Mouse (Mus musculus) frontal cortex, postnatal 10 days (tissue): Measurements from ENCODE around the gene March10.

Experiments
- DNase-seq, 2 experiments: peaks; one replicate each; pipeline ENCODE4 v3.0.0; 2022; ENCODE audit warnings: low spot score in 2 of 2, mixed read lengths in 1 of 2

The March10 gene

DNA sequence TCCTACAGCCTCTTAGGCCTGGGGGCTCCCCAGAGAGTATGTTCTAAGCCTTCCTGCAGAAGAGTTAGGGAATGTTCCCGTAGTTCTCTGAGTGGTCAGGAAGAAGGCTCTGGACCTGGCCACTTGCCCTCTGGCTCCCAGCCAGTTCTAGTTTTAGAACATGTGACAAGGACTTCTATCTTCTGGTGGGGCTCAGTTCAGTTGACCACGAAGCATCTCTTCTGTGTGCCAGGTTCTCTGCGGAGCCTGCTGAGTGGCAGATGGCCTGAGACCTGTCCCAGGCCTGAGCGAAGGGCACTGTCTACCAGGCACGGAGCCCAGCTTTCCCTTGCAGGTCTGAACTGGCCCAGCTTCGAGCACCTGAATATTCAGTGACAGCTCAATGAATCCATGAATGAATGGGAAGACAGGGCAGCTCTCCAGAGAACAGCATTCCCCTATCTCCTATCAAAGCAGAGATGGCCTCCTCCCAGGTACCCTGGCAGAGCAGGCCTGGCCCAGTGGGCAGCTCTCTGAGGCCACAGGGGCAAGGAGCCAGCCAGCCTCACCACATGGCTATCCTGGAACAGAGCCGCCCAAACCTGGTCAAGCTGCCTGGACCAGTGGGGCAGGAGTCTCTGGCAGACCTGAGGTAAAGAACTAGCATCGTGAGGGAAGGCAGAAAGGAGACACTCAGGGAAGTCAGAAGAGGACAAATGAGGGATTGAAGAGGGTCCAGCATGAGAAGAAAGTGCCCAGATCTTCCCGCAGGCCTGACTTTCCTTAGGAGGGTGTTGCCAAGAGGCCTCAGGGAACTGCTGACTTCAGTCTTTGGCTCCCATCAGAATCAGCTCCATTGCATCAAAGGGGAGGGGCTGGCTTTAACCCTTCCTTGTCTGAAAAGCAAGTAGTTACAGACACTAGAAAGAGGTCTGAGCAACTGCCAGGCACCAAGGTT, 103.3 kb downstream of the March10 start:
- no peak for DNase-seq

DNA sequence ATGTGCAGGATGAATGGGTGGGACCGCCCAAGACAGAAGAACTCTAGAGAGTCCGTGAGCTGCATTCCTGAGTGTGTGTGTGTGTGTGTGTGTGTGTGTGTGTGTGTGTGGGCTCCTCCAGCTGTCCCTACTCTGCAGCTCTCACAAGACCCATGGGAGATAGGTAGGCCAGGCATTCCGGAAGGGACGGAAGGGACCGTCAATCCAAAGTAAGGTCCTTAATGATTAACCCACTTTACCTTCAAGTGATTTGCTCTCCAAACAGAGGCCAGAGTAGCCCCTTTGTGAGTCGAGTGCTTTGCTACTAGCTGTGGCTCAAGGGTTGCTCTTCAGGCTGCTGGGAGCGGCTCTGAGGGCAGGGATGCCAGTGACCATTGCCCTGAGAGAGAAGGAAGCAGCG, 104.4 kb downstream of the March10 start:
- no peak for DNase-seq

DNA sequence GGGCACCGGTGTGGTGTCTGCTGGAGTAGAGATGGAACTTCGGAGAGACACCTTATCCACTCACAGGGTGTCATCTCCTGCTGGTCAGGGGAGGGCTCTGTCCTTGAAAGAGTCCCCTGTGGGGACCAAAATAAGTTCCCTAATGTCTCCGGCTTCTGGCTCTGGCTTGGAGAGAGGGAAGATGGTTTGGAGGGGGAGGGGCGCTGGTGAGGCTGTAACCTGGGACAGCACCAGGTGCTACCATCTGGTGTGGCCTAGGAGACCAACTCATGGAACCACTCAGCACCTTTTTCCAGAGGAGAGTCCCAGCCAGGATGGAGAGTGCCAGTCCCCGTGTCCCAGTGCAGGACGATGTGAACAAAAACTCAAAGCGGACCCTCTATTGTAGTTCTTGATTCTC, 105.9 kb downstream of the March10 start:
- no peak for DNase-seq

DNA sequence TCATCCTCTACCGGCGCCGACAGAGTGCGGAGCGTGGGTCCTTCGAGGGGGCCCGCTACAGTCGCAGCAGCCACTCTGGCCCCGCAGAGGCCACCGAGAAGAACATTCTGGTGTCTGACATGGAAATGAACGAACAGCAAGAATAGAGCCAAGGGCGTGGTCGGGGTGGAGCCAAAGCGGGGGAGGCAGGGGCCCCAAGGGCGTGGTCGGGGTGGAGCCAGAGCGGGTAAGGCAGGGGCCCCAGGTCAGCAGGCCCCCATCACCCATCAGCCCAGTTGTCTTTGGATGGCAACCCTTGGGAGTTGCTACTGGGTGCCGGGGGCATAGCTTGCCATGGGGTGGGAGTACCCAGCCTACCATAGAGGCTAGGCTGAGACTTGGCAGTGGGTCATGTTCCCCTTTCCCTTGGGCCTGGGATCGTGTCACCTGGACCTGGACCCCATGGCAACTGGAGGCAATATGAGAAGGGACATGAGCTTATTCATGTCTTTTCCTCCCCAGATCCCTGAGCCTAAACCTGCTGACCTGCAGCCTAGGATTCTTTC, 106.7 kb downstream of the March10 start:
- DNase-seq, result no peak

DNA sequence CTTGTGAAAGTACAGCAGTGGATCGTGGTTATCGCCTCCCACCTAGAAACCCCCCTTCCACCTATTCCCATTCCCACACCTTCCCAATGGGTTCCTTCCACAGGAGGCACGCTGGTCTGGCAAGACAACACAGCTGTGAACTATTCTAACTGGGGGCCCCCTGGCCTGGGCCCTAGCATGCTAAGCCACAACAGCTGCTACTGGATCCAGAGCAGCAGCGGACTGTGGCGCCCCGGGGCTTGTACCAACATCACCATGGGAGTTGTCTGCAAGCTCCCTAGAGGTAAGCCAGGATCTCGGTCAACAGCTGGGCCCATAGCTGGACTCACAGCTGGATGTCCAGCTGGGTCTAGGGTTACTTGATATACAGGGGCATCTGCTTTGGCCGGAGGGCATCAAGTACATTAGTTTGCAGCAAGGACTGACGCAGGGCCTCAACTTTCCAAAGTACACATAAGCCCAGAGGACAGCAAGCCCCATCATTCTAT, 108.0 kb downstream of the March10 start:
- DNase-seq, result no peak

DNA sequence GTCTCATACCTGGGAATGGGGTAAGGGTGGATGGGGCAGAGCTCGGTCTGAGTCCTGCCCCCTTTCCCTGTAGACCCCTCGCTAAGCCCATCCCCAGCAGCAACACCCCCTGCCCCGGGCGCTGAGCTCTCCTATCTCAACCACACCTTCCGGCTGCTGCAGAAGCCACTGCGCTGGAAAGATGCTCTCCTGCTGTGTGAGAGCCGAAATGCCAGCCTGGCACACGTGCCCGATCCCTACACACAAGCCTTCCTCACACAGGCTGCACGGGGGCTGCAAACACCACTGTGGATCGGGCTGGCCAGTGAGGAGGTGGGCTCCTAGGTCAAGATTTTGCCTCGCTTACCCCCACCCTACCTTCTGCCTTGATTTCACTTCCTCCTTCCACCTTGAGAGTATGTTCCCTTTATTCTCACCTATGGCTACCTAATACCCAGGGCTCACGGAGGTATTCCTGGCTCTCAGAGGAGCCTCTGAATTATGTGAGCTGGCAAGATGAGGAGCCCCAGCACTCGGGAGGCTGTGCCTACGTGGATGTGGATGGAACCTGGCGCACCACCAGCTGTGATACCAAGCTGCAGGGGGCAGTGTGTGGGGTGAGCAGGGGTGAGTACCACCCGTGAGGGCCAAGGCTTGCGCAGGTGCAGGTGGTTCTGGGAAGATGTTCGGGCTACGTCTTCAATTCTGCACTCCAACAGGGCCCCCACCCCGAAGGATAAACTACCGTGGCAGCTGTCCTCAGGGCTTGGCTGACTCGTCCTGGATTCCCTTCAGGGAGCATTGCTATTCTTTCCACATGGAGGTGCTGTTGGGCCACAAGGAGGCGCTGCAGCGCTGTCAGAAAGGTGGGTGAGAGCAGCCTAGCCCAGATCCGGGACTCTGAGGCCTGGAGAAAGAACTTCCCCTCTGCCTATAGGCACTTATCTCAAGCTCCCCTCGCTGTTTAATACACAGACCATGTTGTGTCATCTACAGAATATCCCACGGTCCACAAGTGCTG, 109.1 kb downstream of the March10 start:
- DNase-seq, result peak; percentile 74 to 87

DNA sequence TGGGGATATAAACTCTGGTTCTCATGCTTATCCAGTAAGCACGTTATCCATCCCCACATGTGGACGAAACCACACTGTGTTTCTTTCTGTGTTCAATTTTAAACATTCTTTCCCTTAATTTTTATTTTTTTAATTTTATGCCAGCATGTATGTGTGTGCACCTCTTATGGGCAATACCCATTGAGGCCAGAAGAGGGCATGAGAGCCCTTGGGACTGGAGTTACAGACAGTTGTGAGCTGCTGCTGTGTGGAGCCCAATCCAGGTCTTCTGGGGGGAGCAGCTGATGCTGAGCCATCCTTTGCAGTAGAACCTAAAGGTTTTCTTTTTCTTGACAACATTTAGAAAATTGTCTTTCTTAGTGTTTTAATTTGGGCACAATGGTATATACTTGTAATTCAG, 111.3 kb downstream of the March10 start:
- no peak for DNase-seq

DNA sequence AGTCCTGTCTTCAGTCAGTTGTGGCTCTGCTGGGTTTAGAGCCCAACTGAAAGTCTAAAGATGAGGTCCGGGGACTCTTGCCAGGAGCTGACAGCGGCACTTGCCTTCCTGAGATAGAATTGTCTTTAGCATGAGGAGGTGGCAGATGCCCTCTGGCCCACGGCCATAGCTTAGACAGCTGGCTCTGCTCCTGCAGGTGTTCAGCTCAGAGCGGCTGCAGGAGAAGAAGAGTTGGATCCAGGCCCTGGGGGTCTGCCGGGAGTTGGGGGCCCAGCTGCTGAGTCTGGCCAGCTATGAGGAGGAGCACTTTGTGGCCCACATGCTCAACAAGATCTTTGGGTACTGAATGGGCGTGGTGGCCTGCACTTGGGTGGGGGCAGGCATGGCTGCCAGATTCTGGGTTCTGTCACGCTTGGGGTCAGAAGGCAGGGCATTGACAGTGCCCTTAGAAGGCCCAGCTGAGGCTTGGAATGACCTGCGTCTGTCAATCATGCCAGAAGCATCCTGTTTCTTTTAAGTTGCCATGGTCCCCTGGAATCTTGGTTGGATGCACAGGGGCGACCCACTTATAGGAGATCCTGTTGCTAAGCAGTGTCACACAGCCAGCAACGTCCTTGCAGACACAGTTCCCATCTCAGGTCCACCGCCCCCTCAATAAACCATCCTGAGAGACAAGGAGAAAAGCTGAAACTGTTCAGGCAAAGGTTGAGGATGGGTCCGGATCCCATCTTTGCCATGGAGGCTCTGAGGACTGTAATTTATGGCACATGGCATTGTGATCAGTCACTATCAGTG, 117.7 kb downstream of the March10 start:
- no peak for DNase-seq

DNA sequence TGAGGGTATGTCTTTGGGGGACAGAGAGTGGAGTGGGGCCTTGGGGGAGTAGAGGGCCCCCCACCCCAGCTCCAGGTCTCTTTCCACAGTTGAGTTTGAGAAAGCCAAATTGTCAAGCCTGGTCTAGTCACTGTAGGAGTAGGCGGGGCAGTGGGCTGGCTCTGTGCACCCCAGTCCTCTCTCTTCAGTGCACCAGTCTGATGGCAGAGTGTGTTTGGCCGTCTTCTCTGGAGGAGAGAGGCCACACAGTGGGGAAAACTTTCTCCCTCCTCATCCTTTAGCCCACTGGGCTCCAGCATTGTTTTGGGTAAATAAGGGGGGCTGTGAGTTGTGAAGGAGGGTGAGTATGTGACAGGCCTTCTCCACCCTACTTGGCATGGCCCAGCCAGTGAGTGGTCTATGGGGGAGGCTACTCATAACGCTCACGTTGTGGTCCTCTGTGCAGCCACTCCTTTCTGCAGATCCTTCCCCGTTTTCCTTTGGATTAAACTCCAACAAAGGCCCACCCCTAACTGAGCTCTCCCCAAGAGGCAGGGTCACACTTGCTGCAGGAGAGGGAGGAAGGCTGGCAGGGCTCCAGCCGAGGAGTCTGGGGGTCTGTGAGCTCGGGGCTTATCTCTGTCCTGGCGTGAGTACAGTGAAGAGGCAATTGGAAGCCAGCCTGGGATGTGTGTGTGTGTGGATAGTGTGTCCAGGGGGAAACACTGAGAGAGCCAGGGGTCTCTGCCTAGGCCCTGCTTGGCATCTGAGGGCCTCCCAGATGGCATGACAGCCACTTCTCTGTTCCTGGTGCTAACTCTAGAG, 122.5 kb downstream of the March10 start:
- DNase-seq, result no peak

DNA sequence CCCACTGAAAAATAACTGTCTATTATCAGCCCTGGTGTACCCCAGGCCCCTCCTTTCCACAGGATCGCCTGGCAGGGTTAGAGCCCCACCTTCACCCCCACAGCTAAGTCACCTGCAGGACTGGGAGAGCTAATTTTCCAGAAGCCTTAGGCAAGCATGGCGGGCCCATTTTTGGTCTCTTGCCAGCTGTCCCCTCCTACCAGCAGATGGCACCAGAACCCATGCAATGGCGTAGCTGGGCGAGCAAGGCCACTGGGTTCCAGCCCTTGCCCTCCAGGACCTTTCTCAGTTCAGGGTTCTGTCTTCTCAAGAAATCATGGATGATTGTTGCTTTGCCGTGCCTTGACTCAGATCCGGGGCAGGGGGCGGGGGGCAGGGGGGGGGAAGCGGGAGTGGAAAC, 124.1 kb downstream of the March10 start:
- DNase-seq, result peak in 1 of 2 experiments; percentile 60

DNA sequence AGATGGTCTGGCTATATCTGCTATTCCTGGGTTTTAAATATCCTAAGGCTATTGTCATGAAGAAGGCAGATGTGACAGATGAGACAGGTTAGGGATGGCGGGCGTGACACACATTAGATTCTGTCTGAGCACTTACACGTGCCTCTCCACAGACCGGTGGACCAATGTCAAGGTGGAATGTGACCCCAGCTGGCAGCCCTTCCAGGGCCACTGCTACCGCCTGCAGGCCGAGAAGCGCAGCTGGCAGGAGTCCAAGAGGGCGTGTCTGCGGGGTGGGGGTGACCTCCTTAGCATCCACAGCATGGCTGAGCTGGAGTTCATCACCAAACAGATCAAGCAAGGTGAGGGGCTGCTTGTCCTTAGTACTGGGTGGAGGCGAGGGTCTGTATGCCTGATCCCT, 124.8 kb downstream of the March10 start:
- no peak for DNase-seq

DNA sequence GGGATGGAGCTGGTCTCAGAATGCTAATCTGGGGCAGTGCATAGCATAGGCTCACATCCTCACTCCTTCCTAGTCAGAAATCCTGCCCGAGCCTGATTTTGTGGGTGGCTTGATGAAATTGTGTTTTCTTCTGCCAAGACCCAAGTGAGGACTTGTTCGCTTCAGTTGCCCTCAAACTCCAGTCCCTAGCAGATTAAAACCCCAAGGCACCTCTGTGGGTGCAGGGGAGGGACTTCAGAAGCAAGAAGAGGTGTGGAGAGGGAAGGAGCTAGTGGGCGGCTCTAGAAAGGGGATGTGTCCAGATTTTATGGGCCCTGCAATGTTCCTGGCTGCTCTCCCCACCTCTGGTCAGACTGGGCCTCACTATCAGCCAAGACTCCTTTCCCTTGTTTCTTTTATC, 125.4 kb downstream of the March10 start:
- DNase-seq, result no peak

DNA sequence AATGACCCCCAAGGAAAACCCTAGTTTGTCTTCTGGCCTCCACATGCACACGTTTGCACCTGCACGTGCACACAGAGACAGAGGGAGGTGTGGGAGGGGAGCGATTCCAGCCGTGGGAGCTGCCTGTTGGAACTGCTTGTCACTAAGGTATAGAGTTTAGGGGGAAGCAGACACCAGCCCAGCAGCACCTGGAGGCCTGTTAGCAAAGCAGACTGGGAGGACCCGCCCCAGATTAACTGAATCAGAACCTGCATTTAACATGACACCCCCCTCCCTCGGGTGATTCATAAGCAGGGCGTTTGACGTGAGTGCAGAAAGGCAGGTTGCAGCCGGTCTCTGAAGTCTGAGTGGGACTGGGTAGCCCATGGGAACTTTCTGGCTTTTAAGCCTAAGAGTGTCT, 126.6 kb downstream of the March10 start:
- no peak for DNase-seq

DNA sequence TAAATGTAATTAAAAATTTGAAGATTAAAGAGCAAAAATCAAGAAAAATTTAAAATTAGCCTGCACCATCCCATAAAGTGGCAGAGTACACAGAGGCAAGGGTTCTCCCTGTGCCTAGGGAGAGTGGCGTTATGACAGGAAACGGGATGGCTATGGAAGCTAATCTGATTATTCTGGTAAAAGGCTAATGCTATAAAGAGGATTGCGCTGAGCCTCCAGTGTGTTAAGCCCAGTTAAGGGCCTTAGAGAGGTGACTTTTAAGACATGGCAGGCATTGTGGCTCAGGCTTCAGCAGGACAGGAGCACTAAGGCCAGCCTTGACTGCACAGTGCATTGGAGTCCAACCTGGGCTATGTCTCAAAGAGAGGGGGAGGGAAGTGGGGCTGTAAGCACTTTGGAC, 129.4 kb downstream of the March10 start:
- no peak for DNase-seq

DNA sequence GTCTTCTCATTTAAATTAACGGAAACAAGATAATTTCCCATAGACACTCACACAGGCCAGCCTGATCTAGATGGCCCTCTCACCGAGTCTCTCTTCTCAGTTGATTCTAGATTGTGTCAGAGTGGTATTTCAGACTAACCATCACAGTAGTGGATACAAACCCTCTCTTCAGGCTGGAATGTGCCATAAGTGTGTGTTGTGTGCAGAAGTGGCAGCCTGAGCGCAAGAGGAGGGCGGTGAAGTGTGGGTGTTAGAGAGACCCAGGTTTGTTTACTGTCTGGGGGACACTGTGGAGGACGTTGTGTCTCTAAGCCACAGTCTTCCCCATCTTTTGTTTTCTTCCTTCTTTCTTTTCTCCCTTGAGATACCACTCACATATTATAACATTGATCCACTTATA, 133.0 kb downstream of the March10 start:
- DNase-seq, result no peak

DNA sequence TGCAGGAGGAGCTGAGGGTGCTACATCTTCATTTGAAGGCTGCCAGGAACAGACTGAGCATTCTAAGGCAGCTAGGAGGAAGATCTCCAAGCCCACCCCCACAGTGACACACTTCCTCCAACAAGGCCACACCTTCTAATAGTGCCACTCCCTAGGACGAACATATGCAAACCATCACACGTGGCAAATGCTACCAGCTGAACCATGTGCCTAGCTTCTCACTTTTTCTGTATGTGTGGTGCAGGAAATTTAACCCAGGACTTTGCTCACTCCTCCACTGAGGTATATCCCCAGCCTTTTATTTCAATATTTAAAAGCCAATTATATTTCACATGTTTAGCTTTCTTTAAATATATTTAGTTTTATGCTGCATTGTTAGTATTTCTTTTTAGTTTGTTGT, 135.4 kb downstream of the March10 start:
- DNase-seq, result no peak

DNA sequence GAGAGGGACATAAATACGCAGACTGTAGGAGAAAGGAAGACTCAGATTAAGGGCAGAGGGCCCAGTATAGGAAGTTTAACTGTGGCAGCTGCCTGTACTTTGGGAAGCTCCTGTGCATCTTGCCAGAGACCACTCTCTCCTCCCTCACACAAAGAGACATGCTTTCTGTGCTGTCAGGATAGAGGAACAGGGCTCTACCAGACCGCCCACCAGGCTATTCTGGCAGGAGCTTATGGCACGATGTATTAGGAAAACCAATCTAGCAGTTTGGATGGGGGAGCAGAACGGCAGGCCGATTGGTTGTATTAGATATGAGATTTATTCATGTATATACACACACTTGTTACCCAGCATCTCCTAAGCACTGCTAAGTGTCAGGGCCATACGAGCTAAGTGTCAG, 138.8 kb downstream of the March10 start:
- no peak for DNase-seq

DNA sequence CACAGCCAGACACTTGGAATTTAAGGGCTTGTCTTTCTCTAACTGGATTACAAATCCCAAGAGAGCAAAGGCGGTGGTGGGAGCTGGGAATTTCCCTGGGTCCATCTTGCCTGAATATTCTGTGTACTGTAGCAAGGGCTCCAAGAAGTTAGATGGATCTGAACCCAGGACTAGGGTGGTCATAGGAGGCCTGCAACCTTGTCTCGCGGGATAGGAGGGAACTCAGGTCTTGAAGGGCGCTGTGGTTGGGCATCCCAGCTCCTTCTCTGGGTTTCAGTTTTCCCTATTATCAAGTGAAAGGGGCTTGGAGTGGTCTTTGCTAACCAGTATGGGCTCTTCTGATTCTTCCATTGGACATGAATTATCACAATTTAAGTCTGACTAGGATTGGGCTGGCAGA, 140.4 kb downstream of the March10 start:
- DNase-seq, result no peak

DNA sequence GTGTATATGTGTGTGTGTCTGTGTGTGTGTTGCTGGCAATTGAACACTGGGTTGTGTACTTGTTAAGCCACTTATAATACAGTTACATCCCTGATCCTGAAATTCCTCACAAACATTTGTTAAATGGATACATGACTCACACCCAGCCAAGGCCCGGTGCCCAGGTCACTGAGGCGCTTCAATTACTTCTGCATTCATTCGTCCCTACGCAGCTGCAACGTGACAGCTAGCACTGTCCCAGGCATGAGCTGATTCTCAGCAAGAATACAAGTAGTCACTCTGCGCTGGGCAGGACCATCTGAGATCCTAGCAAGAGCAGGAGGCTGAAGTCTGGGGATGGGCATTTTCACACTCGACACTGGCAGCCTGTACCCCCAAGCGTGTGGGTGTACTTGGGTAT, 141.2 kb downstream of the March10 start:
- no peak for DNase-seq

DNA sequence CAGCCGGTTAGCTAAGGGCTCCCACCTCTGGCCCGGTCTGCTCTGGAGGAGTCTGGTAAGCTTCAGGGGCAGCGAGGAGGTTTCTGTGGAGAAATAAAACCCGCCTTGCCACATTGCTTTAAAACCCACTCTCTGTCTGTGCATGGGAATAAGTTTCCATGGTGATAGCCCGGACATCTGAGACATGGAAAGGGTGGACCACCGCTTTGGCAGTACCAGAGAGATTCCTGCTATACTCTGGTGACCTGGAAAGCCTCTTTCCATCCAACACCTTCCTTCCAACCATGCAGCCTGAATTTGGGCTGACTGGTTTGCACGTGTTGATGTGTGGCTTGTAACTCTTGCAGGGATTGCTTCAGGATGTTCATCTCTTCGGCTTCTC, 142.9 kb downstream of the March10 start:
- no peak for DNase-seq
